Mouse (Mus musculus) retina, embryonic 14.5 days (tissue): Measurements from ENCODE around the gene Nxph3.

Source experiments
- DNase-seq: peaks from one replicate; pipeline ENCODE4 v3.0.0-alpha.2; 2015; ENCODE audit warnings: low spot score

The Nxph3 gene

DNA sequence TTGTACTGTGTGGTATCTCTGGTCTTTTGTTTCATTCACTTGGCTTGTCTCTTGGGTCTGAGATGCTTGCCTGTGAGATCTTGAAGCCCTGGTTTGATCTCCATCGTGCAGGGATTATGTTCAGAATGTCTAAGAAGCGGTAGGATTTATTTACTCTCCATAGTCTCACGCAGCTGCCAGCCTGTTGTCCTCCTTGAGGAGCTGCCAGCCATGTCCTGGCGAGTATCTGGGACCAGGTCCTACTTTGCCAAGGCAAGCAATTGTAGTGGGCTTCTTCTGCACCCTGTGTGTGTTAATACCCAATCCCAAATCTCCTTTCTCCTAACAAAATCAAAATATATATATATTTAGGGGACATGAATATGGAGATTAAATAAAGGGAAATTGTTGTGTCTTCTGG, 21.4 kb downstream of the Nxph3 start:
- no peak for DNase-seq

DNA sequence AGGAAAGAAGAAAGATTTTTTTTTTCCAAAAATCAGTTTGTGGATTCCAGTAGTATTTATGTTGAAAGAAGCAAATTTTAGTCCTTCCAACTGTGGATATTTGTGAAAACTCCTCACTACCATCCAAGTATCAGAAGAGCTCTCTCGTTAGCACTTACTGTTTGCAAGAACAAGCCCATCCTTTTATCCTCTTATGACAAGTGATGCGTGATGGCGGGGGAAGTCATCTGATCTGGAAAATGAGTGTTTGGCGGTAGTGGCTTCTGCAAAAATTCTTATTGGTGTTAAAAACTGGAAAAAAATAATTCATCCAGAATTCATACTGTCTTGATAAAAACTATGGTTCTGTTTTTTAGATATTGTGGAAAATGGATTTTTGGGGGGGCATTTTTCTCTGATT, 22.1 kb downstream of the Nxph3 start:
- DNase-seq = peak; percentile 49

DNA sequence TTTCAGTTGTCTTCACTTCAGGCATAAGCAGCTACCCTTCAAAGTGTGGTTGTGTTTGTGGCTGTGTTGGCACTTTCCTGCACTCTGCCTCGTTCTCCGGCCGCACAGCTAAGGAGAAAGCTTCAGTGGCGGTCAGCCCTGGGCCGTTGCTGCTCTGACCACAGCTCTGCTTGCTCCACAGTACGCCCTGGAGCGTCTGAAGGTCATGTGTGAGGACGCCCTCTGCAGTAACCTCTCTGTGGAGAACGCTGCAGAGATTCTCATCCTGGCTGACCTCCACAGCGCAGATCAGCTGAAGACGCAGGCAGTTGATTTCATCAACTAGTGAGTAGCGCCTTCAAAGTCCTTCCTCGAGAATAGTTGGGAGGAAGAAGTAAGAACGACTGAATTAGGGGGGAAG, 24.3 kb downstream of the Nxph3 start:
- no peak for DNase-seq

DNA sequence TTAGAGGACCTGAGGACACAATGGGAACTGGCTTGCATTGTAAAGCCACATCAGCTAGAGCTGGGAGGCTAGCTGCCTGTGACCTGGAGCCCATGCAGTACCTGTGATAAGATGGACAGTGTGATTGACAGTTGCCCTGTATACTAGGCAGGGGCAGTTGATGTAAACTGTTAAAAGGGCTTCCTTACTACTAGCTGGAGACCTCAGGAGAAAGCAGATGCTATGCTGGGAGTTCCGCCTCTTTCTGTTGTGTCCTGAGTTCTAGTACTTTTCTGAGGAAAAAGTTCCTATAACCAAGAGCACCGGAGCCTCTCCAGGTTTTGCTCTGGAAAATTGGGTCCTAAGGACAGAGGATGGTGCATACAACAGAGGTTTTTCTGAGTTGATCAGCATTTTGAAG, 27.1 kb downstream of the Nxph3 start:
- DNase-seq = no peak

DNA sequence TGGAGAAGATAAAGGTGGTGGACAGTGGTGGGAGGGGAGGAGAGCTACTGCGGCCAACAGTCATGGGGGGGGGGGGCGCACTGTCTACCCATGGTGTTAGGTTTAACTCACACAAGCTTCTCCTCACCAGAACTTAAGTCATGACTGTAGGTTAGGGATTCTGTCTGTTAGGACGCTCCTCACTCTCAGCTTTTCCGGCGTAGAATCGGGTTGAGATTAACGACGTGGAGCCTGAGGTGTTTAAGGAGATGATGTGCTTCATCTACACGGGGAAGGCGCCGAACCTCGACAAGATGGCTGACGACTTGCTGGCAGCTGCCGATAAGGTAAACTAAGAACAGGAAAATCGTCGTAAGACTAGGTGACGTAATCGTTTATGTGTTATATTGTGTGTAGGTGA, 28.7 kb downstream of the Nxph3 start:
- DNase-seq = no peak

DNA sequence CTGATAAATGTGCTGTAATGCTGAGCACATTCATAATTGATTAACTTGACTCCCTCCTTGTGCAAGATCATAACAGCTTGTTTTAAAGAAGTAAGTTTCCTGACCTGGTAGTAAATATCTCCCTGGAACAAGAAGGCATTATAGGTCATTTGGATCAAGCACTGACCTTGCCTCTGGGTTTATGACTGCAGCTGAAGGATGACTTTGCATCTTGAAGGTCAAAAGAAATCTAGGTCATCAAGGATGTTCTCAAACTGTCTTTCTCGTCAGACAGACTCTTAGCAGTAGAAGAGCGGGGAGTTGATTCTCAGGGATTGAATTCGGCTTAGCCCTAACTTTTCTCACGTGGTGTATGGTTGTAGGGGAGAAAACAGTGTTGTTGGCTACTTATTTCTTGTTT, 33.7 kb downstream of the Nxph3 start:
- no peak for DNase-seq

DNA sequence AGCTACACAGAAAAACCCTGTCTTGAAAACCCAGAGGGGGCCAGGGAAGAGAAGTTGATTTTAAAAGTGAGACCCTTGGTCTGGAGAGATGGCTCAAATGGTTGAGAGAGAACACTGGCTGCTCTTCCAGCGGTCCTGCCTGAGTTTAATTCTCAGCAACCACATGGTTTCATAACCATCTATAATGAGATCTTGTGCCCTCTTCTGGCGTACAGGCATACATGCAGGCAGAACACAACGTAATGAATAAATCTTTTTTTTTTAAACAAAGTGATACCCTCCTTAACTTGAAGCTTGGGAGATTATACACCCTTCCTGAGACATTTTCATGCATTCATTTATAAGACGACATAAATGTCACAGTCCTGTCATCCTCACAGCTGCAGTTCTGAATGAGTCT, 34.9 kb downstream of the Nxph3 start:
- no peak for DNase-seq

DNA sequence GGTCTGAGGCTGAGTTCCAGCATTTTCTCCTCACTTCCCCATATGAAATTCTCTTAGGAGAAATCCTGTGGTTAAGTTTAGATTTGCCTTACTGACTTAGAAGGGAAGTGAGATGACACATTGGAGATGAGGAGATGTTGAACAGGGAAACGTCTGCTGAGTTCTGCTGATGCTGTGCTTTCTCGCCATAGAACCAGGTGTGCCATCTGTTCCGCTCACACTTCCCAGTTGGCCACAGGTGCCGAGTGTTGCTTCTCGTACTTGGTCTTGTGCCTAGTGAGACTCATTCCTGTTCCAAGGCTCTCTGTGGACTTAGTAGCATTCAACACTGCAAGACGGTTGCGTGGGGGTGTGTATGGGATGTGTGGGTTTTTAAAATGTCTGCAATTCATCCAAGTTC, 38.0 kb downstream of the Nxph3 start:
- DNase-seq = no peak

DNA sequence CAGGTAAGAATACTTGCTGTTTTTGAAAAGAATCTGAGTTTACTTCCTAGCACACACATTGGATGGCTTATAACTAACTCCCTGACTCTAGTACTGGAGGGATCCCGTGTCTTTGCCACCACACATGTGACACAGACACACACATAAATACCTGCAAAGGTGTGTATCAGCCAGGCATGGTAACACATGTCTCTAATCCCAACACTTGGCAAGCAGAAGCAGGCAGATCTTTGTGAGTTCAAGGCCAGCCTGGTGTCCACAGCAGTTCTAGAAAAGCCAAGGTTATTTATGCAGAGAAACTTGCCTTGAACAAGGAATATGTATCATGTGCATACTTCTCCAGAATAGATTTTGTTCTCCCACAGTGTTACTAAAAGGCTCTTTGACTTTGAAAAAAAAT, 40.9 kb downstream of the Nxph3 start:
- DNase-seq = no peak

DNA sequence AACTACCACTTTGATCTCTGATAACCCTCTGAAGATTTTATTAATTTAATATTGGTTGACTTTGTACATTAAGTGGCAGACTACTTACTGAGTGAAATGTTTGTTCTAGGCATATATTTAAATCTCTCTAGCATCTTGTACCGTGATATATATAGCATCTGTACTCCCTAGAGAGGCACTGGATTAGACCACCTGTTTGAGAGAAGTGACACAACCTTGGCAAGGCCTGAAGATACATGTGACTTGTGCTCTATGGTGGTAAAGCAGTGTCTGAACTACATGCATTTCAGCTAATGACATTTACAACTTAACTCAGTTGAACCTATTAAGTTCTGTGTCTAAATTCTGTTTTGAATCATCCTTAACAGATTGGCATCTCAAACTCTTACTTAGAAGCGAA, 41.4 kb downstream of the Nxph3 start:
- no peak for DNase-seq

DNA sequence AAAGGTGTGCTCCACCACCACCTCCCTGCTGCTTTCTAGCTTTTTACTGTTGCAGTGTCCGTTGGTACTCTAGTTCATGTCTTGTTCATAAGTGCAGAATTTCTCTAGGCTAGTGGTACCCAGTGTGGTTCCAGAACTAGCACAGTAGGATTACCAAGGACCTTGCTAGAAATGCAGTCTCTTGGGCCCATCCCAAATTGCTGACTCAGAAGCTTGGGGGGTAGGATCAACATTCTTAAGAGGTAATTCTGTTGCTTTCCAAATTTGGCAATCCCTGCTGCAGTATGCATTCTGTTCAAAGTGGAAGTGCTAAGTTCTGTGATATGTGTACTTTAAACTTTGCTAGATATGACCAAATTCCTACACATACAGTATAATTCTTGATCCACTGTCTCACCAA, 46.6 kb downstream of the Nxph3 start:
- DNase-seq = no peak

DNA sequence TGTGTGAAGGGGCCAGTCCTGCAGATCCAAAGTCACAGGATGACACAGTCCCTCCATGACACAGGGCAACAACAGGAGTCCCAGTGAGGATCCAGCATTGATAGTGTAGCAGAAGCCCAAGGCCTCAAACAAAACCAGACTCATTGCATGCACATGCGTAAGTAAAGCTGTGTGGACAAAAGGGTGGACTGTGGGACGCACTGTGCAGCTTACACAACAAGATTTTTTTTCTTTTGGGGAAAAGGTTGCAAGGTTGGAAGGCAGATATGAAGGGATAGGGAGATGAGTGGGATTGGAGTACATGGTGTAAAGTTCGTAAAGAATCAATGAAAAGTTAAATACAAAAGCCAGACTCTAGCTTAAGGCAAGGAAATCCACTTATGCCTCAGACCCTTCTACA, 52.2 kb downstream of the Nxph3 start:
- no peak for DNase-seq

DNA sequence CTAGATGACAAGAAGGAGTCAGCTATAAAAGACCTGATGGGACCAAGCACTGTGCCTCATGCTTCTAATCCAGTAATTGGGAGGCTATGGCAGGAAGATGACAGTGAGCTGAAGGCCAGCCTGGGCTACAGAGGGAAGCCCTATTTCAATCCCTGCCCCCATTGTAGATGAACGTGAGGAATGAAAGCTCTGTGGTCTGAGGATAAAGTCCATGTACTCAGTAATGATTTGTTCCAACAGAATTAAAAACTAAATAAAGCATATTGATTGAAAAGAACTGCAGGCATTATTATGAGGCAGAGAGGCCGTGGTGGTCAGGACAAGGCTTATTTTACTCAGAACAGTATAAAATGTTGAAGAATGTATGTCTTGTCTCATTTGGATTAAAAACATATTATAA, 53.5 kb downstream of the Nxph3 start:
- DNase-seq = no peak
